Mouse (Mus musculus): ENCODE measurements around the gene Cep170b. TPM values are rescaled to one million over a fixed set of nuclear protein-coding genes. Genes with fewer than 3 reads are reported as not detected.

Gene Cep170b
- polyA plus RNA-seq, 1 experiment from 2014 or later = 26.7 TPM

GRCm38 (mm10) chr12:112761411-112761810, 41.2 kb downstream of the Cep170b start:
- no peak for ATAC-seq (ENCODE audit: insufficient number of reproducible peaks, low FRiP score, low TSS enrichment, low read depth)

DNA sequence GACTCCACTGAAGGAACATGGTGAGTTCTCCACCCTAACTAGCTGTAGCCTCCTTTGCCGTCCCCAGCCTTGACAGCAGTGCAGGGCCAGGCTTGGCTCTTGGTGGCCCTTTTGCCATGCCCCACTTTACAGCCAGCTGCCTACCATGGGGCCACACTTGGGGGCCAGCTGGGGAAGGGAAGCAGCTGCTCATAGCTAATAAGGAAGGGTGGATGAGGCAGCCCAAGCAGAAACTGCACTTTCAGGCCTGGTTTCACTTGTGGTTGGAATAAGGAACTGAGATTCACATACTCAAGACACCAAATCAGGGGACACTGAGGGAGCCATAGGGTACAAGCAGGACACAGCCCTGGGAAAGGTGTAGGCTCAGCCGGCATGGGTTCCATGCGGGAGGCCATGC, 41.8 kb downstream of the Cep170b start:
- no peak overlapping the region for H3K4me3 ChIP-seq
- no peak overlapping the region for H3K9ac ChIP-seq
- no peak overlapping the region for H3K4me2 ChIP-seq
- WGBS = 90% methylated on average over 3 of the region's 3 CpGs
- ATAC-seq (ENCODE audit: insufficient number of reproducible peaks, low FRiP score, low TSS enrichment, low read depth) = no peak
- H3K27ac ChIP-seq = no peak overlapping the region
- no peaks in the 10 kb centered on the region for H3K36me3 ChIP-seq
- H3K9me3 ChIP-seq = no peaks in the 10 kb centered on the region
- no peaks in the 10 kb centered on the region for H3K27me3 ChIP-seq
- H3K4me1 ChIP-seq = no peaks in the 10 kb centered on the region

More at GRCm38 (mm10) chr12:112761411-112761810, 41.2 kb downstream of the Cep170b start:
- H3K36me3 ChIP-seq = no peaks in the 10 kb centered on the region
- no peak overlapping the region for H3K9ac ChIP-seq
- WGBS = 83% methylated on average over 4 of the region's 4 CpGs
- no peaks in the 10 kb centered on the region for H3K9me3 ChIP-seq
- no peak overlapping the region for H3K4me3 ChIP-seq
- no peaks in the 10 kb centered on the region for H3K27me3 ChIP-seq
- no peaks in the 10 kb centered on the region for H3K4me1 ChIP-seq
- H3K4me2 ChIP-seq = no peak overlapping the region
- no peak overlapping the region for H3K27ac ChIP-seq

GRCm38 (mm10) chr12:112763176-112763575, 42.9 kb downstream of the Cep170b start:
- no peak overlapping the region for H3K27ac ChIP-seq
- WGBS = 74% methylated on average over 4 of the region's 4 CpGs
- no peak overlapping the region for H3K4me3 ChIP-seq
- no peaks in the 10 kb centered on the region for H3K4me1 ChIP-seq
- H3K9ac ChIP-seq = no peak overlapping the region
- H3K9me3 ChIP-seq = no peaks in the 10 kb centered on the region
- H3K4me2 ChIP-seq = no peak overlapping the region
- H3K27me3 ChIP-seq = no peaks in the 10 kb centered on the region
- no peaks in the 10 kb centered on the region for H3K36me3 ChIP-seq
- ATAC-seq (ENCODE audit: insufficient number of reproducible peaks, low FRiP score, low TSS enrichment, low read depth) = no peak

- Histone ChIP-seq H3K4me3 (no peak overlapping the region), H3K27me3 (no peaks in the 10 kb centered on the region), H3K9me3 (no peaks in the 10 kb centered on the region), H3K36me3 (no peaks in the 10 kb centered on the region), H3K27ac (no peak overlapping the region), H3K4me2 (no peak overlapping the region), H3K4me1 (no peaks in the 10 kb centered on the region), H3K9ac (no peak overlapping the region)
- WGBS = 74% methylated on average over 5 of the region's 5 CpGs
- no peak for ATAC-seq (ENCODE audit: insufficient number of reproducible peaks, low FRiP score, low TSS enrichment, low read depth)
Measured at GRCm38 (mm10) chr12:112764141-112764540, 43.9 kb downstream of the Cep170b start.

- Histone ChIP-seq H3K36me3 (no peaks in the 10 kb centered on the region), H3K4me3 (no peak overlapping the region), H3K27me3 (no peaks in the 10 kb centered on the region), H3K9me3 (no peaks in the 10 kb centered on the region), H3K4me1 (no peaks in the 10 kb centered on the region), H3K4me2 (no peak overlapping the region), H3K27ac (no peak overlapping the region), H3K9ac (no peak overlapping the region)
- WGBS = 84% methylated on average over 7 of the region's 7 CpGs
- no peak for ATAC-seq (ENCODE audit: insufficient number of reproducible peaks, low FRiP score, low TSS enrichment, low read depth)
Measured at GRCm38 (mm10) chr12:112764991-112765390, 44.7 kb downstream of the Cep170b start.

GRCm38 (mm10) chr12:112766586-112766985, 46.3 kb downstream of the Cep170b start:
- H3K9me3 ChIP-seq = no peaks in the 10 kb centered on the region
- H3K4me1 ChIP-seq = no peaks in the 10 kb centered on the region
- WGBS = 85% methylated on average over 7 of the region's 7 CpGs
- H3K9ac ChIP-seq = no peak overlapping the region
- H3K4me3 ChIP-seq = no peak overlapping the region
- H3K27me3 ChIP-seq = no peaks in the 10 kb centered on the region
- H3K36me3 ChIP-seq = no peaks in the 10 kb centered on the region
- H3K27ac ChIP-seq = no peak overlapping the region
- ATAC-seq (ENCODE audit: insufficient number of reproducible peaks, low FRiP score, low TSS enrichment, low read depth) = no peak
- H3K4me2 ChIP-seq = no peak overlapping the region

DNA sequence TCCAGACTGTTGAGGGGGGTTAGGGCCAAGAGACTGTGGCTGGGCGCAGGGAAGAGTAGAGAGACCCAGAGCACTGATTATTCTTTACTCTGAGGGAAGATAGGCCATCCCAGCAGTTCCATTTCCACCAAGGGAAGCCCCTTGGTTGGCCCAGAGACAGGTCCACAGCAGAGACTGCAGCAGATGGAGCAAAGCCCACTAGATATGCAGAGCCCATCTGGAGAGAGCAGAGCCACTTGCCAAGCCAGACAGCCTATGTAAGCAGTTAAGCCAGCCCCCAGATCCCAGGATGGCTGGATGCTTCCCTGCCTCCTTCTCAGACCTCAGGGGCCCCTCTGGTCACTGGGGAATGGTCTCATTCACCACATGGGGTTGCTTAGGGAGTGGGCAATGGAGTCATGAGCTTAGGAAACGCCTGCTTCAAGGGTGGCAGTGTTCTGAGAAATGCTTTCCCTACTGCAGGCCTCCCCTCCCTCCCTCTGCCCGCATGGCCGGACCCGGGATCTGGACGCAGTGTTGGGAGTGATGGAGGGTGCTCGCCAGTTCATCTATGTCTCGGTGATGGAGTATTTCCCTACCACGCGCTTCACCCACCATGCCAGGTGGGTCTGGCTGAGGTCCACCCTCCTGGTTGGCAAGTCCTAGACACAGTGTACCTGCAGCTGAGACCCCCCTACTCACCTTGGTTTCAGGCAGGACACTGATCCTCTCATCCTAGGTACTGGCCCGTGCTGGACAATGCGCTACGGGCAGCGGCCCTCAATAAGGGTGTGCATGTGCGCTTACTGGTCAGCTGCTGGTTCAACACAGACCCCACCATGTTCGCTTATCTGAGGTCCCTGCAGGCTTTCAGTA, 47.0 kb downstream of the Cep170b start:
- Histone ChIP-seq H3K36me3 (no peaks in the 10 kb centered on the region), H3K9me3 (no peaks in the 10 kb centered on the region), H3K4me3 (no peak overlapping the region), H3K4me2 (no peak overlapping the region), H3K27ac (no peak overlapping the region), H3K27me3 (no peaks in the 10 kb centered on the region), H3K4me1 (no peaks in the 10 kb centered on the region), H3K9ac (no peak overlapping the region)
- WGBS = 88% methylated on average over 16 of the region's 16 CpGs
- no peak for ATAC-seq (ENCODE audit: insufficient number of reproducible peaks, low FRiP score, low TSS enrichment, low read depth)

- no peaks in the 10 kb centered on the region for H3K27me3 ChIP-seq
- H3K9me3 ChIP-seq = no peaks in the 10 kb centered on the region
- ATAC-seq (ENCODE audit: insufficient number of reproducible peaks, low FRiP score, low TSS enrichment, low read depth) = no peak
- no peaks in the 10 kb centered on the region for H3K36me3 ChIP-seq
- no peak overlapping the region for H3K27ac ChIP-seq
- WGBS = 84% methylated on average over 8 of the region's 8 CpGs
- no peaks in the 10 kb centered on the region for H3K4me1 ChIP-seq
- H3K9ac ChIP-seq = no peak overlapping the region
- H3K4me2 ChIP-seq = no peak overlapping the region
- H3K4me3 ChIP-seq = no peak overlapping the region
Measured at GRCm38 (mm10) chr12:112768166-112768565, 47.9 kb downstream of the Cep170b start.

GRCm38 (mm10) chr12:112769031-112769430, 48.8 kb downstream of the Cep170b start:
- ATAC-seq (ENCODE audit: insufficient number of reproducible peaks, low FRiP score, low TSS enrichment, low read depth) = no peak
- no peaks in the 10 kb centered on the region for H3K9me3 ChIP-seq
- 82% methylated on average over 6 of the region's 6 CpGs for WGBS
- no peak overlapping the region for H3K4me2 ChIP-seq
- no peaks in the 10 kb centered on the region for H3K4me1 ChIP-seq
- no peaks in the 10 kb centered on the region for H3K36me3 ChIP-seq
- H3K27me3 ChIP-seq = no peaks in the 10 kb centered on the region
- no peak overlapping the region for H3K9ac ChIP-seq
- H3K27ac ChIP-seq = no peak overlapping the region
- no peak overlapping the region for H3K4me3 ChIP-seq

GRCm38 (mm10) chr12:112769751-112770150, 49.5 kb downstream of the Cep170b start:
- ATAC-seq (ENCODE audit: insufficient number of reproducible peaks, low FRiP score, low TSS enrichment, low read depth) = no peak
- Histone ChIP-seq H3K4me1 (no peaks in the 10 kb centered on the region), H3K9me3 (no peaks in the 10 kb centered on the region), H3K4me3 (no peak overlapping the region), H3K27me3 (no peaks in the 10 kb centered on the region), H3K27ac (no peak overlapping the region), H3K4me2 (no peak overlapping the region), H3K36me3 (no peaks in the 10 kb centered on the region), H3K9ac (no peak overlapping the region)
- 80% methylated on average over 2 of the region's 2 CpGs for WGBS

GRCm38 (mm10) chr12:112770396-112770795, 50.1 kb downstream of the Cep170b start:
- WGBS = 68% methylated on average over 4 of the region's 4 CpGs
- Histone ChIP-seq H3K9ac (no peak overlapping the region), H3K4me3 (no peak overlapping the region), H3K36me3 (no peaks in the 10 kb centered on the region), H3K4me1 (no peaks in the 10 kb centered on the region), H3K27ac (no peak overlapping the region), H3K9me3 (no peaks in the 10 kb centered on the region), H3K4me2 (no peak overlapping the region), H3K27me3 (no peaks in the 10 kb centered on the region)
- ATAC-seq (ENCODE audit: insufficient number of reproducible peaks, low FRiP score, low TSS enrichment, low read depth) = no peak

DNA sequence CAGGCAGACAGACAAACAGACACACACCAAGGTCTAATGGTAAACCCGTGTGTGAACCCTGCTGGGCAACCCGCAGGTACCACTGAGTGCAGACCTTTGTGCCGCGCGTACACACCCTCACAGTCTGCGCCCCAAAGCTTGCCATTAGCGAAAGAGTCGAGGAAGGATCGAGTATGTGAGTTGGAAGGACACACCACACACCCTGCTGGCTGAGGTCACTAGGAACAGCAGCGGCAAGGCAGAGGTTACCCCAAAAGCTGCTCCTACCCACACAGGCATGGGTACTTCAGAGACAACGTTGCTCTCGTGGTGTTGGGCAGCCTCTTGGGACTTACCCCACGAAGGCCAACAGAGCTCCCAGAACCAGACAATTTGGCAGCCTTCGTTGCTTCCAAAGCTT, 52.1 kb downstream of the Cep170b start:
- no peak overlapping the region for H3K4me2 ChIP-seq
- H3K27me3 ChIP-seq = no peaks in the 10 kb centered on the region
- ATAC-seq (ENCODE audit: insufficient number of reproducible peaks, low FRiP score, low TSS enrichment, low read depth) = no peak
- no peak overlapping the region for H3K27ac ChIP-seq
- no peaks in the 10 kb centered on the region for H3K9me3 ChIP-seq
- no peaks in the 10 kb centered on the region for H3K36me3 ChIP-seq
- H3K4me3 ChIP-seq = no peak overlapping the region
- no peak overlapping the region for H3K9ac ChIP-seq
- 87% methylated on average over 14 of the region's 14 CpGs for WGBS
- H3K4me1 ChIP-seq = no peaks in the 10 kb centered on the region

Measured in limb, embryonic 15.5 days (tissue).